Mouse (Mus musculus): ENCODE data around the gene Nbea. TPM values are rescaled to one million over a fixed set of nuclear protein-coding genes. Genes with fewer than 3 reads are reported as not detected.

Gene Nbea
- 13.5 and 17.1 TPM in 2 replicates for polyA plus RNA-seq (2016; fragmentation: Nextera tagmentation; extraction: Ambion mirVana)

DNA sequence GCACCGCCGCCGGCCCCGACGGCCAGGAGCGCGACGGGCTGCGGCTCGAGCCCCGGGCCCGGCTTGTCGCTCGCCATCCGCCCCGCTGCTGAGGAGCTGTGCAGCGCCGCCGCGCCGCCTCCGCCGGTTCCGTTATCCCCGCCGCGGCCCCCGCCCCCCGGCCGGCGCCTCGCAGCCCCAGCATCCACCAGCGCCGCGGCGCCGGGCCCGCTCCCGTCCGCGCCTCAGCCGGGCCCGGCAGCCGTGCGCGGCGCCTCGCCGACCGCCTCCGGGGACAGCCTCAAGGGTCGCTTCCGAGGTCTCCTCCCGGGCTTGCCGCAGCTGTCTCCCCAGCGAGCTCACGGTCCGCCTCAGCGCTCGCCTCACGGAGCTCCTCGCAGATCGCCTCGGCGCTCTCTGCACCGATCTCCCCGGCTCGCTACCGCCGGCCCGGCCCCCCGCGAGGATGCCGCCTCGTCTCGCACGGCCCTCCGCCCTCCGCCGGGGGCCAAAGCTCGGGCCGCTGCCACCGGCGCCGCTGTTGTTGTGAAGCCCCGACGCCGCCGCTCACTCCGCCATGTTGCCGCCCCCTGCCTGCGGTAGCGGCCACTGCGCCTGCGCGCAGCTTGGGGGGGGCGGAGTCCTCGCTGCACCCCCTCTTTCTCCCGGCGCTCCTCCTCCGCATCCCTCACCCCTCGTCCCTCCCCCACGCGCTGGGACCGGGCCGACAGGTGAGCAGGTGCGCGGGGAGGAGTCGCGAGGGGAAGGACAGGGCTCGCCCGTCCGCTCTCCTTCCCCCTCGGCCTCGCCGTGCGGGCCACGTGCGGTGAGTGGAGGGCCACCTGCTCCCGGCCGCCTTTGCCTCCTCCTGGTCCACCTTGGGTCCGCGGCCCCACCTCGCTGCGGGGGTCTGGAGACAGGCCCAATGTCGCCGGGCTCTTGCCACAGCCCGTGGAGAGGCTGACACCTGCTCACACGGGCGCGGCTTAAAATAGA is at the start of gene Nbea:
Nbea (minus strand) TSS at position 543 of the 975 bp plus-strand sequence.
- Histone ChIP-seq H3K36me3 (replicated peaks) (no peaks in the 10 kb centered on the region), H3K27me3 (replicated peaks; ENCODE audit: low read depth, poor library complexity, severe bottlenecking) (peaks cover 12% of the 10 kb centered on the region), H3K27ac (replicated peaks) (peak within 1 kb of the TSS; percentile 96), H3K9me3 (no peaks in the 10 kb centered on the region), H3K4me1 (peaks cover 22% of the 10 kb centered on the region), H3K4me3 (peak within 1 kb of the TSS; percentile 95)
- DNase-seq (ENCODE audit: low spot score) = peak; percentile 90
- WGBS = 1% methylated on average over 130 of the region's 131 CpGs

- no peak overlapping the region for H3K27ac ChIP-seq (replicated peaks)
- no peak for DNase-seq (ENCODE audit: low spot score)
- H3K9me3 ChIP-seq = no peaks in the 10 kb centered on the region
- no peaks in the 10 kb centered on the region for H3K36me3 ChIP-seq (replicated peaks)
- no peaks in the 10 kb centered on the region for H3K27me3 ChIP-seq (replicated peaks; ENCODE audit: low read depth, poor library complexity, severe bottlenecking)
- no peaks in the 10 kb centered on the region for H3K4me1 ChIP-seq
- H3K4me3 ChIP-seq = no peak overlapping the region
- WGBS = 54% methylated on average over 1 of the region's 1 CpGs
These were observed 45.8 kb upstream of the Nbea start for GRCm38 (mm10) chr3:56229283-56229682.

DNA sequence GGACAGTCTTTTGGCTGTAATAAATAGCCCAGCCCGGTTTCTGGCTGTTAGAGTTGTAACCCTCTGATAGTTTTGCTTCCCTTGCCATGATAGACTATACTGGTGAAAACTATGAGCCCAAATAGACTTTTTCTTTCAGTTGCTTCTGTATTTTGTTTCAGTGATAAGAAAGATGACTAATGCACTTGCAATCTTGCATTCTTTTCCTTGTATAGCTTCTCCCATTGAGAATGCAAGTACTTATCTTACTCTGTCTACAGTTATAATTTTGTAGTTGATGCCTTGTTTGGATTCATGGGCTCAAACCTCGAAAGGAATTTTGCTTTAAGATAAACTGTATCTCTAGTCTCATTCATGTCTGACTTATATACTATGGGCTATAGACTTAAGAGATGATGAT is 32.5 kb upstream of the Nbea start:
- no peak overlapping the region for H3K4me3 ChIP-seq
- H3K27ac ChIP-seq (replicated peaks) = no peak overlapping the region
- no peaks in the 10 kb centered on the region for H3K36me3 ChIP-seq (replicated peaks)
- no peak for DNase-seq (ENCODE audit: low spot score)
- 81% methylated on average over 2 of the region's 2 CpGs for WGBS
- H3K4me1 ChIP-seq = no peaks in the 10 kb centered on the region
- H3K9me3 ChIP-seq = no peaks in the 10 kb centered on the region
- H3K27me3 ChIP-seq (replicated peaks; ENCODE audit: low read depth, poor library complexity, severe bottlenecking) = no peaks in the 10 kb centered on the region

- Histone ChIP-seq H3K27ac (replicated peaks) (no peak overlapping the region), H3K4me3 (no peak overlapping the region), H3K27me3 (replicated peaks; ENCODE audit: low read depth, poor library complexity, severe bottlenecking) (no peaks in the 10 kb centered on the region), H3K9me3 (no peaks in the 10 kb centered on the region), H3K4me1 (no peaks in the 10 kb centered on the region), H3K36me3 (replicated peaks) (no peaks in the 10 kb centered on the region)
- DNase-seq (ENCODE audit: low spot score) = no peak
- WGBS = 85% methylated on average over 6 of the region's 6 CpGs
These were observed 20.5 kb upstream of the Nbea start for GRCm38 (mm10) chr3:56203968-56204367.

DNA sequence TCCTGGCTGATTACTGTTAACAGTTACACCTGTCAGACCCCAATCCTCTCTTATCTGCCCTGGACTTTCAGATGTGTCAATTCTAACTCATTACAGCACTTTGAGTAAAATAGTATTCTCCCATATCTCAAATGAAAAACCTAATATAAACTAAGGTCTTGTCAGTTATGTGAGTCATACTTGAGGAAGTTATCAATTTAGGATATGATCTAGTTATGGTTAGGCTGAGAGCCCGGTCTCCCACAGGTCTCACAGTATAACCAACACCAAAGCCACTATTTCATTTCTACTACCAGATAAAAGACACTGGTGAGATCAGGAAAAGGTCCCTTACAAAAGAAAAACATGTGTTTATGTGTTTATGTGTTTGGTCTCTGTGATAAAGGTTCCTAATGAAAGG is 4.7 kb upstream of the Nbea start:
- H3K4me3 ChIP-seq = no peak overlapping the region
- peaks cover 5% of the 10 kb centered on the region for H3K4me1 ChIP-seq
- H3K36me3 ChIP-seq (replicated peaks) = no peaks in the 10 kb centered on the region
- no peak for DNase-seq (ENCODE audit: low spot score)
- H3K27me3 ChIP-seq (replicated peaks; ENCODE audit: low read depth, poor library complexity, severe bottlenecking) = peaks cover 12% of the 10 kb centered on the region
- no peak overlapping the region for H3K27ac ChIP-seq (replicated peaks)
- WGBS = 89% methylated on average over 1 of the region's 1 CpGs
- no peaks in the 10 kb centered on the region for H3K9me3 ChIP-seq

DNA sequence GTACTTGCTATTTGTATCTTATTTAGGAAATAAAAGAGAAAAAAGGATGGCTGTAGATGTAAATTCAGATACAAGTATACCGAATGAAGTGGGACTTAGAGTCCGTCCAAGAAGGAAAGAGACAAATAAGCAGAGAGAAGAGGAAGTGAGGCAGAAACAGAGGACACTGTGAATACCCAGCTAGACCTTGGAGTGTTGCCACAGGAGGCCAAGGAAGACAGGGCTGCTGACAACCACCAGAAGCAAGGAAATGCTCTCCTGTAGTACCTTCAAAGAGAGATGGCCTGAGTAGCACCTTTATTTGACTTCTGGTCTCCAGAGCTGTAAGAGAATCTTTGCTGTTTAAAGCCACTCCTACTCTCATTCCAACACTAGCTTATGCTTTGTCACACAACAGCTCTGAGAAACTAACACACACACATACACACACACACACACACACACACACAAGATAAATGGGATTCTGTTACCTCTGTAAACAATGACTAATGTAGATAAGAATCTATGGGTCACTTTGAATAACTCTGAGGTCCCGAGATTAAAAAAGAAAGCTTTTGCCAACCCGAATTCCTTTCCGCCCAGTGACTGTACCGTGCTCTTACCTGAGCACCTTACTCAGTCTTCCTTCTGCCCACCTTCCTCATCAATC is 3.8 kb upstream of the Nbea start:
- WGBS = 68% methylated on average over 6 of the region's 6 CpGs
- no peak for DNase-seq (ENCODE audit: low spot score)
- Histone ChIP-seq H3K27ac (replicated peaks) (no peak overlapping the region), H3K36me3 (replicated peaks) (no peaks in the 10 kb centered on the region), H3K9me3 (no peaks in the 10 kb centered on the region), H3K27me3 (replicated peaks; ENCODE audit: low read depth, poor library complexity, severe bottlenecking) (peaks cover 12% of the 10 kb centered on the region), H3K4me3 (no peak overlapping the region), H3K4me1 (peaks cover 8% of the 10 kb centered on the region)

DNA sequence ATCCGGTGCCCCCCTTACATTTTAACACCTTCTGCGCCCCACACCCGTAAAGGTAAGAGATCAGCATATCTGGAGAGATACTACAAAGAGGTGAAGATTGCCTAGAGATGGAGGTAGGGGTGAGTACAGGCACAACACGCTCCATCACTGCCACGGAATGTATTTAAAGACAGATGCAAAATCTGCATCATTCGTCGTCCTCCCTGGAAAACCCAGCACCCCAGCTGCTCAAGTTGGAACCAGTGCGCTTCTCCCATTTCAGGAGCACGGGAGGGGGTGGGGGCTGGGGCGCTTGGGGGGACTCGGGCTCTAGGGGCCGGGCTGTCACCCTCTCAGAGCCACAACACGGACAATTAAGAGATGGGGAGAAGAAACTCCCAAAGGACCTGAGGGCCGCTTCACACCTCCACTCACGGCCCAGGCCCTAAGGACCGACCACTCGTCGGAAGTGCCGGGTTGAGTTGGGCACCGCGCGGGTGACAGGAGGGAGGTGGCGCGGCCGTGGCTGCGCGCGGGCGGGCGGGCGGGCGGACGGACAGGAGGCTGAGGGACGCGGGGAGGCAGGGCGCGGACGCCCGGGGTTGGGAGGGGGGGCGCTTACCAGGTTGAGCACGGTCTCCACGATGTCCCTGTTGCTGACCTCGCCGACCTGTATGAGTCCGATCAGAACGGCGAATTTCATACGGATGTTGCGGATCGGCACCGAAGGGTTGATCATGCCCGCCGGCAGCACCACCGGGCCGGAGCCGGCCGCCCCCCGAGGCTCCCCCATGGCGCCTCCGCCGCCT is 936 bp downstream of the Nbea start:
- Histone ChIP-seq H3K4me3 (peak overlapping the region; percentile 95), H3K9me3 (no peaks in the 10 kb centered on the region), H3K36me3 (replicated peaks) (no peaks in the 10 kb centered on the region), H3K27ac (replicated peaks) (peak overlapping the region; percentile 96), H3K4me1 (peaks cover 22% of the 10 kb centered on the region), H3K27me3 (replicated peaks; ENCODE audit: low read depth, poor library complexity, severe bottlenecking) (peaks cover 12% of the 10 kb centered on the region)
- DNase-seq (ENCODE audit: low spot score) = peak; percentile 59
- WGBS = under 1% methylated on average over 61 of the region's 61 CpGs

- Histone ChIP-seq H3K4me3 (peak overlapping the region; percentile 95), H3K36me3 (replicated peaks) (no peaks in the 10 kb centered on the region), H3K4me1 (peaks cover 22% of the 10 kb centered on the region), H3K27ac (replicated peaks) (peak overlapping the region; percentile 96; the same call in 1 of the 2 replicates), H3K27me3 (replicated peaks; ENCODE audit: low read depth, poor library complexity, severe bottlenecking) (peaks cover 12% of the 10 kb centered on the region), H3K9me3 (no peaks in the 10 kb centered on the region)
- 6% methylated on average over 4 of the region's 4 CpGs for WGBS
- DNase-seq (ENCODE audit: low spot score) = no peak
These were observed 1.5 kb downstream of the Nbea start for GRCm38 (mm10) chr3:56181991-56182370.

GRCm38 (mm10) chr3:56181025-56181424 is 2.5 kb downstream of the Nbea start:
- DNase-seq (ENCODE audit: low spot score) = no peak
- peaks cover 22% of the 10 kb centered on the region for H3K4me1 ChIP-seq
- no peaks in the 10 kb centered on the region for H3K36me3 ChIP-seq (replicated peaks)
- WGBS = 59% methylated on average over 3 of the region's 3 CpGs
- H3K9me3 ChIP-seq = no peaks in the 10 kb centered on the region
- peak overlapping the region; percentile 95; the same call in 1 of the 2 replicates for H3K4me3 ChIP-seq
- H3K27ac ChIP-seq (replicated peaks) = no peak overlapping the region
- H3K27me3 ChIP-seq (replicated peaks; ENCODE audit: low read depth, poor library complexity, severe bottlenecking) = peaks cover 12% of the 10 kb centered on the region

DNA sequence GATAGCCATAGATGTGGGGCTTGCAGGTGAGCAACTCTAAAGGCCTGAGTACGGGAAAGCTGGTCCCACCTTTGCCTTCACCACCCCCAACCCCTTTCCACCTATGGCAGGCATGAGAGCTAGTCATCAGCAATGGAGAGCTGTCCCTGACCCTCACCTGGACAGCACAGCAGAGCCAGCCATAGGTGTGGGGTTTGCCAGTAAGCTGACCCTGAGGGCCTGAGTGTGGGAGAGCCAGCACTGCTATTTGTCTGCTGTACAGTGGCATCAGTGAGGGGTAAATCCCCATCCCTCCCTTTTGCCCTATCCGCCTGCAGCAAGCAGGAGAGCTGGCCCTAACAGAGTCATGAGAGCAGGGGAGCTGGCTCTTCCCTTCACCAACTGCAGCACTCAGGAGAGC is 25.6 kb downstream of the Nbea start:
- 85% methylated on average over 2 of the region's 2 CpGs for WGBS
- Histone ChIP-seq H3K36me3 (replicated peaks) (peaks cover 5% of the 10 kb centered on the region; the same call in 1 of the 2 replicates), H3K4me1 (no peaks in the 10 kb centered on the region), H3K4me3 (no peak overlapping the region), H3K9me3 (no peaks in the 10 kb centered on the region), H3K27ac (replicated peaks) (0 out of 2 replicates have a peak overlapping the region, but pooled peaks have one; percentile 21), H3K27me3 (replicated peaks; ENCODE audit: low read depth, poor library complexity, severe bottlenecking) (no peaks in the 10 kb centered on the region)
- DNase-seq (ENCODE audit: low spot score) = no peak

DNA sequence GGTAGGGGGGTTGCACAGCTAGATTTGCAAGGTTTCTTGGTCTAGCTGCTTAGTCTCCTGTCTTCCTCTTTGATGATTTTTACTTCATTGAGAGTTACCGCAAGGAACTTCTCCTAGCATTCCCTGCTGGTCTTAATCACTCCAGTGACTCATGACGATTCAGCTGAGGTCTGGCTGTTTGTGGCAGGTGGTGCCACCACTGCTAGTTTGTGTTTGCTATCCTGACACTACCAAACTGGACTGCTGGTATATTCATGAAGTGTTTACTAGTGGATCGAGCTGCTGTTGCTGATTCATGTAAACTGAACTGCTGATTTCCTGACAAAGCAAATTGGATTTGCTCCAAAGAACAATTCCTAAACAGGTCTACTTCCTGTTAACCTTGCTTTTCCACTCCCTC is 56.8 kb downstream of the Nbea start:
- no peaks in the 10 kb centered on the region for H3K27me3 ChIP-seq (replicated peaks; ENCODE audit: low read depth, poor library complexity, severe bottlenecking)
- H3K4me1 ChIP-seq = no peaks in the 10 kb centered on the region
- H3K4me3 ChIP-seq = no peak overlapping the region
- peaks cover 14% of the 10 kb centered on the region; the same call in 1 of the 2 replicates for H3K36me3 ChIP-seq (replicated peaks)
- no peak overlapping the region for H3K27ac ChIP-seq (replicated peaks)
- WGBS = 87% methylated on average over 3 of the region's 3 CpGs
- no peak for DNase-seq (ENCODE audit: low spot score)
- peaks cover 9% of the 10 kb centered on the region; the same call in 1 of the 2 replicates for H3K9me3 ChIP-seq

- no peak for DNase-seq (ENCODE audit: low spot score)
- Histone ChIP-seq H3K4me3 (no peak overlapping the region), H3K27ac (replicated peaks) (no peak overlapping the region), H3K36me3 (replicated peaks) (peaks cover 9% of the 10 kb centered on the region), H3K27me3 (replicated peaks; ENCODE audit: low read depth, poor library complexity, severe bottlenecking) (no peaks in the 10 kb centered on the region), H3K4me1 (no peaks in the 10 kb centered on the region), H3K9me3 (no peaks in the 10 kb centered on the region)
These were observed 66.9 kb downstream of the Nbea start for GRCm38 (mm10) chr3:56116647-56117046.
